Mouse (Mus musculus) neural tube, embryonic 13.5 days (tissue): ENCODE measurements at regions not wholly inside any gene's neighbourhood (a gene's known extent, or its start where the extent isn't known, plus 50 kb on each side); places are given as distances from the start of the nearest gene placed in this dataset.

Source experiments
- ATAC-seq: fragments of 200-750 bp; cut with Nextera tagmentation; 2 replicates; pipeline ENCODE4 v1.8.0; 2017; ENCODE audit warnings: low read depth, mild to moderate bottlenecking, moderate TSS enrichment, moderate library complexity
- H3K27ac ChIP-seq: fragments of 300-500 bp; sonication (generic); replicated peaks from 2 replicates; pipeline ENCODE4 v1.5.1; 2015; ENCODE audit warnings: moderate library complexity, mild to moderate bottlenecking, inconsistent platforms
- H3K27me3 ChIP-seq: fragments of 300-500 bp; sonication (generic); 2 replicates; pipeline ENCODE4 v1.6.1; 2015; ENCODE audit warnings: mild to moderate bottlenecking, inconsistent platforms
- H3K36me3 ChIP-seq: fragments of 300-500 bp; sonication (generic); 2 replicates; pipeline ENCODE4 v1.6.1; 2015; ENCODE audit warnings: mild to moderate bottlenecking, inconsistent platforms
- H3K4me1 ChIP-seq: fragments of 300-500 bp; sonication (generic); replicated peaks from 2 replicates; pipeline ENCODE4 v1.6.1; 2015; ENCODE audit warnings: inconsistent platforms
- H3K4me2 ChIP-seq: fragments of 300-500 bp; sonication (generic); 2 replicates; pipeline ENCODE4 v1.6.1; 2015; ENCODE audit warnings: inconsistent platforms, mild to moderate bottlenecking, moderate library complexity
- H3K4me3 ChIP-seq: fragments of 300-500 bp; sonication (generic); 2 replicates; pipeline ENCODE4 v1.5.1; 2015; ENCODE audit warnings: mild to moderate bottlenecking, inconsistent platforms
- H3K9ac ChIP-seq: fragments of 300-500 bp; sonication (generic); 2 replicates; pipeline ENCODE4 v1.6.1; 2015; ENCODE audit warnings: moderate library complexity, mild to moderate bottlenecking, inconsistent platforms
- H3K9me3 ChIP-seq: fragments of 300-500 bp; sonication (generic); 2 replicates; pipeline ENCODE4 v1.6.1; 2016; ENCODE audit warnings: inconsistent platforms
- WGBS: fragments of 180-500 bp; shearing (Covaris S2); methylation state at CpG from one replicate; pipeline ENCODE4 v1.1.7; 2015; 5-methylcytosine and 5-hydroxymethylcytosine counted together

DNA sequence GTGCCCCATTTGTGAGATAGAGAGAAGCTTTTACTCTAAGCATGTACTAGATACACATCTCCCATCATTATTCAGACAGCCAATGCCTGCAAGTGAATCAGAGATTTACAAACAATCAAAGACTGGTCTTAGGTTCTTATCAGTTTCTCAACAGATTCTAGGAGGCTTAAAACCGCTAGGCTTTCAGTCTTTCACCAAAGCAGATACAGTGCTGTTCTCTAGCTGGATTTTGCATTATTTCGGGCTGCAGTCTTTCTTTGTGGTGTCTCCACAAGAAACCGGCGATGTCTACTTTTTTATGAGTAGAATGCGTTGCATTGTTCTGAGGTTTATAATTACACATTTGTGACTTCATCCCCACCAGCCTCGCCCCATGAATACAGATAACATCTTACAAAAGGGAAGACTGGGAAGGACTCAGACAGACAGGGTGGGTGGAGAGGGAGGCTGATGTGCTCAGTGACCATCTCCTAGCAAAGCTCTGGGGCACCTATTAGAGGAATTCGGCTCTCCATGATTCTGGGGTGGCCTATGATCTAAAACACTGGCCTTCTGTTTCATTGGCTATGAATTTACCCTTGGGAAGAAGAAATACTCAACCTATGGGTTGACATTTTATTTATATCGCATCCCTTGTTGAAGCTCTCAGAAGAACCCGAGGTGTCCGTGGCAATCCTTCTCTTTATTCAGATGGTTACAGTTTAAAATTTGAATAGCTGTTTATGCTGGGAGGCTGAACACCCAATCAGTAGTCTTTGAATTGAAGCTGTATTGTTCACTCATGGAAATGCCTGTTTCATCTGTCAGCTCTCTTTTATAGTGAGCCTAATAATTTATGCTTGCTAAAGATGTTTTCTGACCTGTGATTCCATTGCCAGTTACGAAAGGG, 343.8 kb downstream of the Tmem161b start:
- 26% methylated on average over 11 of the region's 11 CpGs for WGBS
- H3K27me3 ChIP-seq: no peaks in the 10 kb centered on the region
- no peaks in the 10 kb centered on the region for H3K36me3 ChIP-seq
- peak overlapping the region; percentile 86 for H3K27ac ChIP-seq
- H3K9ac ChIP-seq: no peak overlapping the region
- ATAC-seq: peak; percentile 96
- no peaks in the 10 kb centered on the region for H3K9me3 ChIP-seq
- peak overlapping the region; percentile 27 for H3K4me2 ChIP-seq
- H3K4me3 ChIP-seq: no peak overlapping the region
- H3K4me1 ChIP-seq: peaks cover 30% of the 10 kb centered on the region

DNA sequence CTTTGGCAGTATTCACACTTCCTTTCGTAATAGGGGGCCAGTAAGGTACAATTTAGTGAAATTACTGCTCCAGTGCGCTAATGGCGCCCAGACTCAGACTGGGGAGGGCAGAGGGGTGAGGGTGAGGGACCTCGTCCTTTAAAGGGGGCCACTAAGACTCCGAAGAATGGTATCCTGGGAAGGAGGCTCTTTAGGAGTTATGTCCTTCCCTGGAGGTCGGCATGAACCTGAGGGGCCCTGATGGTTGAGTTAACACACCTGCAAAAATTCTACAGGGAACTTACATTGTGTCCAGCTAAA, 344.4 kb downstream of the Tmem161b start:
- no peaks in the 10 kb centered on the region for H3K27me3 ChIP-seq

DNA sequence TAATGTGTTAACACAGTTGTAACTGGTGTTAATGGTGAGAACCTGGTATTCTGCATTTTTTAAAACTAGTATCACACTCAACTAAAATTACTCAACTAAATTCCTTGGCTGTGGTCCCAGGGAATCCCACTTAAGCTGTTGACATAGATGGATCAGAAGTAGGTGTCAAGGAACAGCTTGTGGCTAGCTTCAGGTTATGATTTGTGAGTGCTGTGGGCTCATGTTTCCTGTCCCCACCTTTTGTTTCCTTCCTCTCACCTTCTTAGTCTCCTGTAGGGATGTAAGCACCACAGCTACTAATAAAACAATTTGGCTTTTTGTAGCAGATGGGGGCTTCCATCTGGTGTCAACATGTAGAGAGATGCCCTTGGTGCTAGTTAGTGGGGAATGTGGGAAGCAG, 347.3 kb downstream of the Tmem161b start:
- no peaks in the 10 kb centered on the region for H3K9me3 ChIP-seq
- no peak overlapping the region for H3K4me2 ChIP-seq
- H3K9ac ChIP-seq: no peak overlapping the region
- no peaks in the 10 kb centered on the region for H3K36me3 ChIP-seq
- H3K4me1 ChIP-seq: peaks cover 44% of the 10 kb centered on the region
- ATAC-seq: no peak
- H3K4me3 ChIP-seq: no peak overlapping the region
- peak overlapping the region; percentile 78 for H3K27ac ChIP-seq
- no peaks in the 10 kb centered on the region for H3K27me3 ChIP-seq

More for the DNA sequence above, 344.4 kb downstream of the Tmem161b start:
- Histone ChIP-seq H3K9me3 (no peaks in the 10 kb centered on the region), H3K36me3 (no peaks in the 10 kb centered on the region), H3K9ac (no peak overlapping the region), H3K4me1 (peaks cover 36% of the 10 kb centered on the region), H3K27ac (peak overlapping the region; percentile 86), H3K4me3 (no peak overlapping the region), H3K4me2 (peak overlapping the region; percentile 27)
- peak; percentile 80 for ATAC-seq
- 22% methylated on average over 6 of the region's 6 CpGs for WGBS

DNA sequence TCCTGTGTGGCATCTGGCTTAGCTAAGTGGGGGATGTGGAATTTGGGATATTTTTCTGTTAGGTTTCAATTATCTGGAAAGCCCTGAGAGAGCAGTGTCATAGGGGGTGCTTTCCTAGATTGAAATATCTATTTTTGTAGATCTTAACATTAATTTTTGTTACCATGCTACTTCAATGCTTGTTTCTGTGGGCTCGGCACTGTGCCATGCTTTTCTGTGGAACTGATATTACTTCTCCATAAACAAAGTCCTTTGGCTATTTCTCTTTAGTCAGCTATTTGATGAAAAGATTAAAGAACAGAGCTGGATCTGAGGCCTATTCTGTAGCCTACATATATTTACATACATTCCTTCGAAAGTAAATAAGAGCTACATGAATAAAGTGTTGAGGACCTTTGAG, 348.1 kb downstream of the Tmem161b start:
- WGBS: 53% methylated on average over 2 of the region's 2 CpGs
- no peak for ATAC-seq
- no peaks in the 10 kb centered on the region for H3K9me3 ChIP-seq
- peaks cover 39% of the 10 kb centered on the region for H3K4me1 ChIP-seq
- no peak overlapping the region for H3K4me2 ChIP-seq
- no peak overlapping the region for H3K9ac ChIP-seq
- H3K27me3 ChIP-seq: no peaks in the 10 kb centered on the region
- no peak overlapping the region for H3K4me3 ChIP-seq
- H3K27ac ChIP-seq: peak overlapping the region; percentile 78
- no peaks in the 10 kb centered on the region for H3K36me3 ChIP-seq

DNA sequence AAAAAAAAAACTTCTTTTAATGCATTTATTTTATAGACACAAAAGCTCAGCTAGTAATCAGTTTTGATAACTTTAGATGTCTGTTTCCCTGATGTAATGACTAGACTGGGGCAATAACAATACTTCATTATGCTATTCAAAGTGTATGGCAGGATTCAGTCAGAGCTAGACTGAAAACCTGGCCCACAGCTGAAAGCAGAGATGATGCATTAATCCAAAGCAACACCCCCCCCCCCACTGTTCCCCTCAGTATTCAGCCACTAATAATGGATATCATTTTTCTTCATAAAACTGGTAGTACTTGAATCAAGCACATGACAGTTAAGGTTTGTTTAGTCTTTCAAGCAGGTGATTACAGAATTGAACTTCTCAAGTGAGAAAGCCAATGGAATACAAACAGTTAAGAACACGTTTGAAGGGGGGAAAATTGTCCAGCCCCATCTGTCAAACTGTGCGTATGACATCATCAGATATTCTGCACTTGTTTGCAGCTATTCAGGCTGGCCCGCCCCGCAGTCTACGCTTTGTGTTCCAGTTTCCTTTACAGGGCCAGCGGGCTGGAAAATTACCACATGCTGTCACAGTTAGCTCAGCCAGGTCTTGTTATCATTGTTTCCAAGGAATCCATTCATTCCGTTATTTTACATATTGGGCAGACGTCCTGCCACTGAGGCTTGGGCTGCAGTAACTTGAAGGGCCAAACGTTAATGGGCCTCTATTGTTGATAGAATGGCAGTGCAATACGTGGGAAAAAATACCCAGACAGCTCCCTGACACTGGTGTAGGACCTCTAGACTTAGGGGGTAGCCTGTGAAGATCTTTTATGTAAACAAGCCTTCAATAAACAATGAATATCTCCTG, 349.1 kb downstream of the Tmem161b start:
- Histone ChIP-seq H3K9ac (no peak overlapping the region), H3K27me3 (no peaks in the 10 kb centered on the region), H3K4me1 (peaks cover 30% of the 10 kb centered on the region), H3K4me3 (no peak overlapping the region), H3K4me2 (peak overlapping the region; percentile 34), H3K9me3 (no peaks in the 10 kb centered on the region), H3K27ac (peak overlapping the region; percentile 78), H3K36me3 (no peaks in the 10 kb centered on the region)
- peak; percentile 93 for ATAC-seq
- 3% methylated on average over 10 of the region's 10 CpGs for WGBS

DNA sequence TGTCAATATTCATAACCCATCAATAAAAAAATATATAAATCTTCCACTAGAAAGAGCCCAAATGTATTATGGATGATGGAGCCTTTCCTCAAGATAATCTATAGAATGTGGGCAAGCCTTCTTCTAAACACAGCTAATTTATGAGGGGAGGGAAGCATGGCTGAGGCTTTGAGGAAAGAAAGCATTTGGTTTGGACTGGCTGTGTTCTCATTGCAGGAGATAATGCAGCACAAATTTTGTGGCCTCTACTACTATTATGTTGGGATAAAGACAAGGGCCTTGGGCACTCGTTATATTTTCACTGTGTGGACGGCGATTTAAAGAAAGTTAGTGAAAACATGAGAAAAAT, 349.7 kb downstream of the Tmem161b start:
- Histone ChIP-seq H3K9ac (no peak overlapping the region), H3K36me3 (no peaks in the 10 kb centered on the region), H3K4me1 (peaks cover 26% of the 10 kb centered on the region), H3K4me2 (no peak overlapping the region), H3K4me3 (no peak overlapping the region), H3K9me3 (no peaks in the 10 kb centered on the region), H3K27ac (peak overlapping the region; percentile 78), H3K27me3 (no peaks in the 10 kb centered on the region)
- WGBS: 20% methylated on average over 3 of the region's 3 CpGs
- ATAC-seq: peak; percentile 77

DNA sequence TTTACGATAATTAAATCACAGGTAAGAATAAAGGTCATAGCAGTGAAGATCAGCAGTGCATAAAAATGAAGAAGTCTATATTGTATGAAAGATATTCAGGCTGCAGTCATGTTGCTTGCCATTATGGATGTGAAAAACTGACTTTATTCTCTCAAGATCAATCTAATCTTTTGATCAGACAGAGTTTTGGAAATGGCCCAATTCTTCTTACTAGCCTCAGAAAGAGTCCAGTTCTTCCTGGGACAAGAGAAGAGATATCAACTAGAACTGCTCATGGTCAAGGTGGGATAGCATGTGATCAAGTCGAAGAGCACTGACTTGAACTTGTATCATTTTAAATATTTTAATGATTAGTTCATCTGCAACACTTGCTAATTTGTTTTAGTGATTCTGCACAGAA, 350.1 kb downstream of the Tmem161b start:
- WGBS: 60% methylated on average over 2 of the region's 2 CpGs
- no peaks in the 10 kb centered on the region for H3K27me3 ChIP-seq
- H3K4me1 ChIP-seq: peaks cover 26% of the 10 kb centered on the region
- no peak for ATAC-seq
- no peak overlapping the region for H3K9ac ChIP-seq
- H3K4me3 ChIP-seq: no peak overlapping the region
- H3K9me3 ChIP-seq: peaks cover 2% of the 10 kb centered on the region; the same call in 1 of the 2 replicates
- H3K4me2 ChIP-seq: no peak overlapping the region
- peak overlapping the region; percentile 78 for H3K27ac ChIP-seq
- no peaks in the 10 kb centered on the region for H3K36me3 ChIP-seq

DNA sequence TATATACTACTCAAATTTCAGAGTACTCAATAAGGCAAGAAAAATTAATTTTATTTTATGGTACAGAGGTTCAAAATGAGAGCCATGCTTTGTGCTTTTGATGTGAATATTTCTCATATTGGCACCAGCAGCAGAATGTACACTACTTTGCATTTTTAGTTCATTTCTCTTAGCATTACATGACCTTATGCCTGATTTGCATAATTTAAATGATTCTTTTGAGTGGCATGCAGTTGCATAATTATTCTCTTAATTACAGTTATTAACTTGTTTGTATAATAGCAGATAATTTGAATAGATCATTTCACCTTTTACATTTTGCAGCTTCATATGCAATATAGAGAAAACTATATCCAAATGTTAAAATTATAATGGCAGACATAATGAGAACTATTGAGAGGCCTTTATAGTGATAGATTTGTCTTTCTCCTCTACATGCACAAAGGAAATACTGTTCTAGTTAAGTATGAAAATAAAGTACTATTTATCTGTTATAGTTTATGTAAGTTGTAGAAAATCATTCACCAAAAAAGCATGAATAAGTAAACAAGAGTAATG, 374.6 kb downstream of the Tmem161b start:
- no peak overlapping the region for H3K4me2 ChIP-seq
- no peak for ATAC-seq

DNA sequence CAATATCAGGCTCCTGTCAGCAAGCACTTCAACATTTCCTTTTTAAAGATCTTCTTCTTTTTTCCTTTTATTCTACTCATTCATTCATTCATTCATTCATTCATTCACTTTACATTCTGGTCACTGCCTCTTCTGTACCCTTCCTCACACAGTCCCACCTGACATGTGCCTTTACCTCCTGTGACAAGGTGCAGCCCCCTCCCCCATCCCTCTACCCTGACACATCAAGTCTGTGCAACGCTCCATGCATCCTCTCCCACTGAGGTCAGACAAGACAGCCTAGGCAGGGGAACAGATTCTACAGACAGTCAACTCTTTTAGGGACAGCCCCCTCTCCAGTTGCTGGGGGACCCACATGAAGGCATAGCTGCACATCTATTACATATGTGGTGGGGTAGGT, 380.5 kb downstream of the Tmem161b start:
- ATAC-seq: no peak
- 100% methylated on average over 1 of the region's 1 CpGs for WGBS

More for the DNA sequence above, 374.6 kb downstream of the Tmem161b start:
- Histone ChIP-seq H3K36me3 (no peaks in the 10 kb centered on the region), H3K4me1 (no peaks in the 10 kb centered on the region), H3K27me3 (no peaks in the 10 kb centered on the region), H3K9me3 (0 out of 2 replicates have a peak, but pooled peaks cover 4% of the 10 kb centered on the region), H3K4me3 (no peak overlapping the region), H3K9ac (no peak overlapping the region), H3K27ac (no peak overlapping the region)

DNA sequence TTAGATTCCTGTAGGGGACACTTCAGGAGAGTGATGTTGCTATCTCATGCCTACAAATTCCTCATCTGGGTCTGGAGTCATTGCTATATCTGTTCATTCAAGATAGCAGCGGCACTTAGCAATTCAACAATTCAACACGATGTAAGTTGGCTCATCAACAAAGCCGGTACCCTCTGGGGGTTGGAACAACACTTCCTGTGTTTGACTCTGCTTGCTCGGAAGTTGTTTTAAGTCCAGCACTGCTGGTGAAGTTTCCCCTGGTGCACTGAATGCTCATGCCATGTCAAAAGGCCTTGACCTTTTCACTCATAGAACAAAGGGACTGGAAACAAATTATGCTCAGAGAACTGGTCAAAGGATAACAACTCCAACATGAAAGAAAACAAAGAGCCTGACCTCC, 390.4 kb downstream of the Tmem161b start:
- H3K9ac ChIP-seq: no peak overlapping the region
- ATAC-seq: peak; percentile 56; the same call in 1 of the 2 replicates
- WGBS: 6% methylated on average over 4 of the region's 4 CpGs
- H3K36me3 ChIP-seq: no peaks in the 10 kb centered on the region
- H3K4me3 ChIP-seq: no peak overlapping the region
- no peak overlapping the region for H3K4me2 ChIP-seq
- H3K4me1 ChIP-seq: peaks cover 9% of the 10 kb centered on the region
- H3K9me3 ChIP-seq: no peaks in the 10 kb centered on the region
- H3K27me3 ChIP-seq: no peaks in the 10 kb centered on the region
- H3K27ac ChIP-seq: no peak overlapping the region

More for the DNA sequence above, 380.5 kb downstream of the Tmem161b start:
- Histone ChIP-seq H3K27me3 (no peaks in the 10 kb centered on the region), H3K4me3 (no peak overlapping the region), H3K9me3 (no peaks in the 10 kb centered on the region), H3K4me1 (no peaks in the 10 kb centered on the region), H3K4me2 (no peak overlapping the region), H3K36me3 (no peaks in the 10 kb centered on the region), H3K27ac (no peak overlapping the region), H3K9ac (no peak overlapping the region)

DNA sequence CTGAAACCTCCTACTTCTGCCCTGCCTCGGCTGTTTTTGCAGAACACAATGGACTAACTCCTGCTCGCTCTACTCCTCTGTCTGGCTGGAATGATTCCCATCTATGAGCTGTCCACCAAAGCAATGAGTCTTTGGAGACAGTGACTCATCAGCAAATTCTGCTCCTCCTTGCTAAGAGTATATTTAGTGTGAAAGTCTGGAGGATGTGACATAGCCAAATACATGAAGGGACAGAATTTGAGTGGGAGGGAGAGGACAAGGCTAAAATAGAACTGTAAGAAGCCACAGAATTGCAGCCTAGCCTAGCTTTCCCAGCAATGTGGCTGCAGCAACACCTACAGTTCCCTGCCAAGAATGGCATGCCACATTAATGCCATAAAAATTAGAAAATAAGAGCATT, 390.9 kb downstream of the Tmem161b start:
- no peak overlapping the region for H3K9ac ChIP-seq
- H3K4me3 ChIP-seq: no peak overlapping the region
- H3K4me2 ChIP-seq: no peak overlapping the region
- H3K36me3 ChIP-seq: no peaks in the 10 kb centered on the region
- no peaks in the 10 kb centered on the region for H3K9me3 ChIP-seq
- peaks cover 9% of the 10 kb centered on the region for H3K4me1 ChIP-seq
- peak; percentile 32; the same call in 1 of the 2 replicates for ATAC-seq
- H3K27me3 ChIP-seq: no peaks in the 10 kb centered on the region
- H3K27ac ChIP-seq: no peak overlapping the region
- WGBS: 10% methylated on average over 2 of the region's 2 CpGs

DNA sequence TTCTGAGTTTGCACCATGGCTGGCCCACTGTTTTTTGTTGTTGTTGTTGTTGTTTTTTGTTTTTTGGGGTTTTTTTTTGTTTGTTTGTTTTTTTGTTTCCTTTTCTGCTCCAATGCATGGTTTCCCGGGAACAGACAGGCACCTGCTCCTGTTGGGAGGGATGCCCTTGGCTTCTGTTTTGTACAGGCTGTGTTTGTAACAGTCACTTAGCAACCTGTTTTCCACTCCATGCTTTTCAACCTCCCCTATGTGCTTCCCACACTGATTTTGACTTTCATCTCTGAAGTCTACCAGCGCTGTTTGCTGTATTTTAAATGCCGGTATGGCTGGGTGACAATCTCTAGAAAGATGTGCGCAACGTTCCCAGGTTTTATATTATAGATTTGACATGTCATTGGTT, 402.6 kb downstream of the Tmem161b start:
- Histone ChIP-seq H3K27ac (peak overlapping the region; percentile 23; the same call in 1 of the 2 replicates), H3K36me3 (no peaks in the 10 kb centered on the region), H3K9ac (no peak overlapping the region), H3K4me2 (no peak overlapping the region), H3K4me1 (peaks cover 7% of the 10 kb centered on the region; the same call in 1 of the 2 replicates), H3K9me3 (no peaks in the 10 kb centered on the region), H3K27me3 (no peaks in the 10 kb centered on the region), H3K4me3 (no peak overlapping the region)
- no peak for ATAC-seq
- WGBS: 56% methylated on average over 5 of the region's 5 CpGs
